Mouse (Mus musculus) embryo, embryonic 10.5 days (tissue): ENCODE measurements around the gene Nudt4.
"Not testable (repeated sequence)": the region's sequence is repeated elsewhere in the genome, so short reads cannot be mapped to it uniquely, and the experiment has no call there.

Experiments
- DNase-seq: peaks from one replicate; pipeline ENCODE4 v3.0.0-alpha.2; 2015; ENCODE audit warnings: low spot score

Gene Nudt4

DNA sequence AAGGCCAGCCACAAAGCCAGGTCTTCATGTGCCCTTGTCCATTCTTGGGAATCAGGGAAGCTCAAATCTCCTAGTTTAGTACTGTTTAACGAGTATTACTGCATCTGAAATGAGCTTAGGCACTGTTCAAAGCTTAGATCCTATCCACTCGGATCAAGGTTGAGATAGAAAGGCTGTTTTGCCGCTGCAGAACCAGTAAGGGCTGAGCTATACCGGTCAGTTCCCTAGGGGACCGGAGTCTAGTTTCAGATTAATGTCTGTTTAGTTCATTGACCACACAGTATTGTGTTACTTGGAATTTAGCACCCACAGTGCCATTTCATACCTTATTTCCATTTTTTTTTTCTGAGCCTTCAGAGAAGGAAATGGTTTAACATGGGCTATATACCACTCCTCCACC lies 3.6 kb upstream of the Nudt4 start:
- DNase-seq = peak; percentile 27

DNA sequence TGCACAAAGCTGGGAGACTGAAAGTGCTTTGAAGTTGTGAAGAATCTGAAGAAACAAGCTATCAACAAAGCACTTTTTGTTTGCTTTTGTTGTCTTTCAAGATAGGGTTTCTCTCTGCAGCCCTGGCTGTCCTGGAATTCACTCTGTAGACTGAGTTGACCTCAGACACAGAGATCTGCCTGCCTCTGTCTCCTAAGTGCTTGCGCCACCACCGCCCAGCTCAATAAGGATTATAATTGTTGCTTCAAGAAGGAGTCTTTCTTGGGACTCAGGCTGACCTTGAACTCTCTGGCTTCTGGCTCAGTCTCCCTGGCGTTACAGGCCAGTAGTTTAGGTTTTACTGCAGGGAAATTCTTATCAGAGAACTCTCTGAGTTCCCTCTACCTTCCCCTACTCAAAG lies 2.8 kb upstream of the Nudt4 start:
- no peak for DNase-seq

DNA sequence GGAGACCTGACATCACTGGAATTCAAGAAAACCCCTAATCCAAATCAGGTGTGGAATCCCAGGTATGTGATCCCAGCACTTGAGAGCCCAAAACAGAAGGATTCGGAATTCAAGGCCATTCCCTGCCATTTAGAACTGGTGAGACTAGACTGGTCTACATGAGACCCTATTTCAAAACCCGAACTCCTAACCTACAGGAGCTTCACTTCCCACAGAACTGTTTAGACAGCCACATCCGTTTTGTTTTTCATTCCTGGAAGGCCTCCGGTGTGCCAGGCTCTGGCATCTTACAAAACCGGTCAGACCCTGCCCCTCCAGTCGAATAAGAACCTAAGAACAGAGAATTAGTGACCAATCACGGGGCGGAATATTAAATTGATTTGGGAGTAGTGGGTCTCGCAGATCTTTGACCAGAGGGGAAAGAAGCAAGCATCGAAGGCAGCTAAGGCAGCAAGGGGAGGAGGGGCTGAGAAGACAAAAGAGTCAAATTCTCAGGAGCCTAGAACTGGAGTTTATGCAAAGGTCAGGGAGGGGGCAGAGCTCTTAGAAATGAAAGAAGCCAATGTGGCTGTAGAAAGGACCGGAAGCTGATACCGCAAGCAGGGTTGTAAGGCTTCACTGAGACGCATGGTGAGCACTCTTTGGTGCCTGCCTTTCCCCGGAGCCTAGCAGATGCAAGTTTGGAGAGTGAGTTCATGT lies 1.4 kb upstream of the Nudt4 start:
- DNase-seq = peak; percentile 82

DNA sequence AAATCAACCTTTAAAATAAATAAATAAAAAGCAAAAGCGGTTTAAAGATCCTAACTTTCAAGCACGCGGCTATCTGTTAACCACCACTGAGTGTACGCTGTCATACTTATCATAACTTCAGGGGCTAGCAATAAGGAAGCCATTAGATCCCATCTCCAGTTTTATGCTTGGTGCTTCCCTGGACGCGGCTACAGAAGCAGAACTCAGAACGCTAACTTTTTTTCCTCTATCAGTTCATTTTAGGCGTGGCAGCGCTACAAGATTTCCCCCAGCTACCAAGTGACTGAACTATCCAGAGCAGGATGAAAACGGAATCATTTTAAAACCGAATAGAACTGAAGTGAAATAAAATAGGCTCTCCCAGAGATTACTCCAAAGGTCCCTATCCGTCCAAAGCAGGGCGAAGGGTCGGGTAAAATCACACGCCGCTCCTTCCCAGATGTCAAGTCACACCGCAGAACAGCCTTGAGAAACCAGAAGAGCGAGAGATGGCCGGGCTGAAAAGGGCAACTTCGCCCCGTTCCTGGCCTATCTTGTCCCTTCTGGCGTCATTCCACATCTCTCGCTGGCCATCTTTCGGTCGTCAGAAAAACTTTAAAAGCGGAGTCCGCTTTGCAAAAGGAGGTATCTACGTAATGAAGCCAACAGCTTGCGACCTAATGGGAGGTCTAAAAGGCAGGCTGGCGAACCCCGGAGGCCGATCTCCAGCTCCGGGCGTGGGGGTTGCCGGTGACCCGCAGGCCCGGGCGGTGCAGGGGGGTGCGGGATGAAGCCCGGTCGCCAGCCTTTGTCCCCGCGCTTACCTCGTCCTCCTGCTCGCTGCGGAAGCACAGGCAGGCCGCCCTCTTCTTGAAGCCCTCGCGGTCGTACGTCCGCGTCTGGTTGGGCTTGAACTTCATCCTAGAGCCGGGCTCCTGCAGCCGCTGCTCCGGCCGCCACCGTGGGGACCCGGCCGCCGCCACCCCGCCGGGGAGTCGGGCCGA lies 796 bp downstream of the Nudt4 start:
- peak; percentile 68 for DNase-seq

DNA sequence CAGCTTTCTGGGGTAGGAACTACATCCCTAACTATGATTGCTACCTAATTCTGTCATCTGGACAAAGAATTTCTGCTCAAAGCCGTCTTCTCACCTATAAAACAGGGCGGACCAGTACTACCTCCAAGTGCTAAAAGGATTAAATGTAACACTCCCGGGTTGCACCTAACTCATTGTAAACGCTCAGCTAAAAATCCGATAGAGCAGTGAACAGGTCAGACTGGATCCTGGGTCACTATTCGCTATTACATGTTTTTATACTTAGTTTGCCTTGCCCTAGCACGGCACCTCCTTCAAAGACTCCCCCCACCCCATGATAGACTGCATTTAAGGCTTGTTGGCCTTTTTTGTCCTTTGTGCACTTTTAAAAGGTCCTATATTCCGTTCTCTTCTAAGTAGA lies 1.6 kb downstream of the Nudt4 start:
- DNase-seq = no peak

DNA sequence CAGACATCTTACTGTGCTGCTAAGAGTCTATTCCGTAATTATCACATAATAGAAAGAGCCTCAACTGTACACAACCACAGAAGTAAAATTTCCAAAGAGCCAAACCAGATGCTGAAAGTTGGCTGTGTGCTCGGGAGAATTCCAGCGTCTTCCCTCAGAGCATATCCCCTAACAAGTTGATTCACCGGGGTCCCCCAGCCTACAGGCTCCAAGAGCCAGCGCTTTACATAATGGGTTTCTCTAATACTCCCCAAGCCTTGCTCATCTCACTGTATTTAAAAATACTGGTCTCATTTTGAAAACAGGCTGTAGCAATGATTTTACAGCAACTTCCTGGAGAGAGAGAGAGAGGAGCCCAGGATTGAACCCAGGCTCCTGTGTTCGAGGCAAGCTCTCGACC lies 2.3 kb downstream of the Nudt4 start:
- no peak for DNase-seq

DNA sequence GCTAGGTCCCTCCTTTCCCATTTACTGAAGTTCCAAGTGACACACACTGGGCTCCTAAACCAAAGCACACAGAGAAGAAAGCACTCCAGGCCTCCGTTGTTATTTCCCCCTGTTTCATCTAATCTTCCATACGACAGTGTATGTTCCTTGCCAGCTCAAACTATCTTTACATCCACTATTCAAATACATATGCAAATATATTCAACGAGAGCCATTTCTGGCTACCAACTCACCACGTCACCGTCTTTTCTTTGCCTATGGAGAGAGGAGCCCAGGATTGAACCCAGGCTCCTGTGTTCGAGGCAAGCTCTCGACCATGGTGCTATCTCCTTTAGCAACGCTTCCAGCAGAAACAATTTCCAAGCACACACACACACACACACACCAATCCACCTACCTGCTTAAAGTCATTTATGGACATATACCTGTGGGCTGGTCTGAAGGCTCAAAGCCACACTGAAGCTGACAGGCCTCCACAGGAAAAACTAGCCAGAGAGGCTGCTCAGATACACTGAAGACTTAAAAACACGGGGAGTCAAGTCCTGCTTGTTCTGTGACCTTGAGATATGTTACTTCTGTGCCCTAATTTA lies 3.5 kb downstream of the Nudt4 start:
- DNase-seq = no peak

DNA sequence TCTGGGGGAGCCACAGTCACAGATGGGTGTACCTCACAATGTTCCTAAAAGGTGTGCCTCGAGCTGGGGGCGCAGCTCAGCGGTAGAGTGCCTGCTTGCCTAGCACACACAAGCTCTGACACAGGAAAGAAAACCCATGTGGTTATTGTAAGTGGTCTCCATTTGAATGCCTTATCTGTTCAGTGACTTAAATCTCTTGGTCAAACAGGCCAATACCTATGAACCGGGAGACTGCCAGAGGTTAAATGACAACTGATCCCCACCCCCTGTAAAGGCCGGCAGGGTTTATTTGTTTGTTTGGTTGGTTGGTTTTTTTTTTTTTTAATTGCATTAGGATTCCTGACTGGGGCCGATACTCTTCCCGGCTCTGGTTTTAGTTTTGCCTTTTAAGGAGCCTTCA lies 4.5 kb downstream of the Nudt4 start:
- no peak for DNase-seq

DNA sequence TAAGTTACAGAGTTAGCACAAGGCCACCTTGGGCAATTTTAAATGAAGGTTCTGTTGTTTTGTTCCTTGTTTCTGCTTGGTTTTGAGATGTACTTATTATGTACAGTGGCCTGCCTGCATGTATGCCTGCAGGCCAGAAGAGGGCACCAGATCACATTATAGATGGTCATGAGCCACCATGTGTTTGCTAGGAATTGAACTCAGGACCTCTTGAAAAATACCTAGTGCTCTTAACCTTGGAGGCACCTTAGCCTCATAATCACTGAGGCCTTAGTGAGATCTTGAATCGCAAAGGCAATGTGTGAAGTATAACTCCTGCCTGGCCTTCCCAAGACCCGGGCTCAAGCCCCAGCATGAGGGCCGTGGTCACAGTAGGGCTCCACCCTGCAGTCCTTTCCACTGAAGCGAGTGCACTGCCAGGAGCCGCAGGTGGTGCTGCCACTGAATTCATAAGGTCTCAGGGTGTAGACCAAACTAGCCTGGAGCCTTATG lies 6.6 kb downstream of the Nudt4 start:
- peak; percentile 57 for DNase-seq

DNA sequence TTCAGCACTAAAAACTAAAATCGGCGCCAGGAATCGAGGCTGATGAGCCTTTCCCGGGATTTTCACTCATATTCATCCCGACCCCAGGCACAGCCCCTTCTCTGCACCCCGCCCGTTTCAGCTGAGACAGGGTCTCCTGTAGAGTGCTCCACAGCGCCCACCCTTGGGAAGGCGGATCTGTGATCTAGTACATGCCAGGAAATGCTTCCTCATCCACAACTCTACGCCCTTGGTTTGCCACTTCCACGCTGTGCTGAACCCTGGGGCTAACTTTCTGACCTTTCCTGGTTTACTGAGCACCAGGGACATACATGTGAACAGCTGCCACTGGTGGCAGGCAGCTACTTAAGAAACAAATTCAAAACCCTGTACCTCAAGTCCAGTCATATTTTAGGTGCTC lies 8.1 kb downstream of the Nudt4 start:
- no peak for DNase-seq

DNA sequence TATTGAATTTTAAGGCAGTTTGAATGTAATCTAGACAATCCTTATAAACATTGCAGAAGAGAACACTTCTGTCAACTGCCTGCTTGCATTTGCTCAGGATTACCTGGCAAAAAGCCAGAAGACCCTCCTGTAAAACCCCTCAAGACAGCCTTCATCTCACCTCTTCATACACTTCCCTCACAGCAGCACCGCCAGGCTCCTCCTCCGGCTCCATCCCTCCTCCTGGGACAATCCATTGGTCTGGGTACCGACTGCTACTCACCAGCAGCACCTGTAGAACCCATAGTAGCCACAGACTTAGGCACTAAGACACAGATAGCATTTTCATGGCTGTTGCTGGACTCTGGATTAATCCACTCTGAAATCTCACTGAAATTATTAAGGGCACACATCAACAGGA lies 11.6 kb downstream of the Nudt4 start:
- no peak for DNase-seq

DNA sequence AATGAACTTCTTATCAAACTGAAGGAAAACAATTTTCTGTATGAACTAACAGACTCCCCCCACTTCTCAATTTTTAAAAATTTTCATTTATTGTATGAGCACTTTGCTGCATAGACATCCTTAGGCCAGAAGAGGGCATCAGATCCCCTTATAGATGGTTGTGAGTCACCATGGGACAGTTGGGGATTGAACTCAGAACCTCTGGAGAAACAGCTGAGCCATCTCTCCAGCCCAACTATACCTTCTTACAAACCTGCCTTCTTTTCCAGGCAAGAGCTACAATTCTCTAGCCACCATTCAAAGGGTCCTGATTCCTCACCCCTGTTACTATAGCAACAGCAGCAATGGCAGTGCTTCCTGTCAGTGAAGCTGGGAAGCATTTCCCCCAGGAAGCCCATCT lies 12.2 kb downstream of the Nudt4 start:
- peak; percentile 63 for DNase-seq

DNA sequence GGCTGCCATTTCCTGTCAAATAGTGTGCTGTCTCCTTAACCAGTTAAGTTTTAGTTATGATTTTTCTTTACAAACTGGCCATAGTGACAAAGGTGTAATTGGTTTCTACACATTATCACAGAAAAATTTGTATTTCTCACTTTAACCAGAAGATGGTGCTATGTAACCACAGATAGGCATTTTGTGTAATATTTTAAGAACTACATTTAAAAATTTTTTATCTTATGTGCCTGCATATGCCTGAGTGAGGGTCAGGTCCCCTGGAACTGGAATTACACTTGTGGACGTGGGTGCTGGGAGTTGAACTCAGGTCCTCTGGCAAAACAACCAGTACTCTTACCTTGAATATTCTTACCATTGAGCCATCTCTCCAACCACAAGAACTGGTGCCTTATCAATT lies 13.4 kb downstream of the Nudt4 start:
- DNase-seq = peak; percentile 44

DNA sequence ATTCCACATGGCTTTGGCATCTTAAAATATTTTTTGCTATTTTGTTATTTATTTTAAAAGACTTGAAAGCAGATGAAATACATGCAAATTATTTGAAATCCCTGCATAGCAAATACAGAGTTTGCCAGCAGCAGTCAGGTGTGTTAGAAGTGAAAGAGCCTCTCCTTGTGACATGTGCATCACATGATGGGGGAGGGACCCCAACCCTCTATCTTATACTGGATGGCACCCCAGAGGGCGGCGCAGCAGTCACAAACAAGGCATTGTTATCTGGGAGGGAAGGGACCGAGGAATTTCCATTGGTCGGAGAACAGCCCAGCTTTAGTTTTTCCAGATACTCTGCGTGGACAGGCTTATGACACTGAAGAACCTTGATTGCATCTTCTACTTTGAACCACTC lies 14.9 kb downstream of the Nudt4 start:
- not testable (repeated sequence) for DNase-seq

DNA sequence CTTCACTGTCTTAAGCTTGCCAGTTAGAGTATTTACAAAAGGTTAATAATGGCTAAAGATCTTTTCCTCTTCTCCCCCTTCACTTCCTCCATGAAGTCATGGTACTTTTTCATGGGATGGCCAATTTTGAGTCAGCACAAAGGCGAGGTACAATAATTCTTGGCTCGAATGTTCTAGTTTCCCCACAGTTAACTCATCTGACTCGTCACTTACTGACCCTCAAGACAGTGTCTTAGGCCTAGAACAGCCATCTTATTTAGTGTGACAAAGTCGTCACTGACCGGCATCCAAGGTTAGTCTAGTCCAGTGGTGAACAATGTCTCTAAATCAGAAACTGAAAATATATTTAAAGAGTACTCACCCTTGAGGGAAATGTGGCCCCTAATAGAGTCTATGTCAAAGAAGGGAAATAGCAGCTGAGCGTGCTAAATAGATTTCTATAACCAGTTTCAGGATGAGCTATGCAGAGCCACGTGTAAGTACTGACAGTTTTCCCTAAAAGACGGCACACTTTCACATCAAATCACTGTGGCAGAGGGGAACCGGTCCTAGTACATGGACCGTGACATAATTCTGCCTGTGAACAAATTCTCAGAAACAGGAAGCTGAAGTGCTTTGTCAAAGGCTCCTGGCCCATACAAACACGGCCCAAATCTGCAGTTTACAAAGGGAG lies 15.7 kb downstream of the Nudt4 start:
- DNase-seq = no peak

DNA sequence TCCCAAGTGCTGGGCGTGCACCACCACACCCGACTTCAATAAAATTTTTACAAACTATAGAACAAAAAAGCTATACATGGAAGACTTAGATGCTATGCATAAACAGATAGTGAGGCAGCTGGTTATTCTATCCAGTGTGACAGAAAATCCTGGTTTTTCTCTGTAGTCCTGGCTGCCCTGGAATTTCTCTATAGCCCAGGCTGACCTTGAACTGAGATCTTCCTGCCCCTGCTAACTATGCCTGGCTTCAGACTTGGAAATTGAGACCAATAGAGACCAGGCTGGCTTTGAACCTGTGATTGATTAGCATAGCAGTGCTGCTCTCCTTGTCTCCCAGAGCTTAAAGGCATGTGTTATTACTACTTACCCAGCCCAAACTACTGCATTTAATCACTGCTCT lies 17.8 kb downstream of the Nudt4 start:
- DNase-seq = no peak

DNA sequence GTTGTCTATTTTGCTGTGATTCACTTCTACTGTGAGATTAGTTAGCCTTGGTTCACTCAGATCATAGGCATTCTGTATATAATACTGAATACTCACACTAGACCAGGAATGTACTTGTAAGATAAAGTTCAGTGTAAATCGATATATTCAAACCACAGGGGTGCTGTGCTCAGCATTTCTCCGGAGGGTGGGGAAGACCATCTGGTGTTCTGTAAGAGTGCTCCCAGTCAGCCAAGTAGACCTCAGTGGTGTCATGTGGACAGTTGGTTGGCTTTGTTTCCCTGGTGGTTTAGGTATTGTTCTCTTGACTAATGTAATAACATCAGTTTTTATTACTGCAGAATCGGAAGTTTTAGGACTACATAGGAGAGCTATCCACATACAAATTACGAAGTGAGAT lies 18.9 kb downstream of the Nudt4 start:
- DNase-seq = no peak

DNA sequence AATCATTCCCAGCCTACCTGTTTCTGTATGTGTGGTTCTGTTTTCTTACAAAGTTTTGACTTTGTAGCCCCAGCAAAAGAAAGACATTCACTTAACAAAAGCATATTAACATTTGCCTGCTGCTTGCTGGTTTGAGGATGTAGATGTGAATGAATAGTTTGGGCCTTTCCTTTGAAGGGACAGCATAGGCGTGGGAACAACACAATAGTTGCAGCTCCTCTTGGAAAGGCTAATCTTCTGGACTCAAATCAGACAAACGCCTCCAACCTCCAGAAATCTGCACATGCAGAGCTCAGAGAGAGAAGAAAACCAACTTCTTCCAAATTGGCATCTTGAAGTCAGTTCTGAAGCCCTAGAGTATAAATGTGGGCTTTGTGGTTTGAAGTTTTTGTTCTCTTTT lies 19.3 kb downstream of the Nudt4 start:
- no peak for DNase-seq

DNA sequence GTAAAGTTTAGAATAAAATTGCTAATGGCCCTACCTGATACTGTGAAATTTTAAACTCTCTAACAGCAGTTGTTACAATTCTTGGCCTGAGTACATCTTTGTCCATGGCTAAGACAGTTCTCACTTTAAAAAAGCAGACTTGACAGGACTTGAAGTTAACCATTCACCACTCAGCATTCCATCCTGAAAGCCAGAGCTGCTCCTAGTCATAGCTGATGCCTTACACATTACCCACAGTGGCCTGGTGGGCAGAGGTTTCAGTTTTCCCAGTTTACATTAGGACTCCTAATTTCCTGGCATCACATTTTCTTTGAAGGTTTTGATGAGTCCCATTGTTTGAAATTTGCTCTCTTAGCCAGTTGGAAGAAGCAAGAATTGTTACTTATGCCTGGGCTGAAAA lies 19.9 kb downstream of the Nudt4 start:
- DNase-seq = no peak

DNA sequence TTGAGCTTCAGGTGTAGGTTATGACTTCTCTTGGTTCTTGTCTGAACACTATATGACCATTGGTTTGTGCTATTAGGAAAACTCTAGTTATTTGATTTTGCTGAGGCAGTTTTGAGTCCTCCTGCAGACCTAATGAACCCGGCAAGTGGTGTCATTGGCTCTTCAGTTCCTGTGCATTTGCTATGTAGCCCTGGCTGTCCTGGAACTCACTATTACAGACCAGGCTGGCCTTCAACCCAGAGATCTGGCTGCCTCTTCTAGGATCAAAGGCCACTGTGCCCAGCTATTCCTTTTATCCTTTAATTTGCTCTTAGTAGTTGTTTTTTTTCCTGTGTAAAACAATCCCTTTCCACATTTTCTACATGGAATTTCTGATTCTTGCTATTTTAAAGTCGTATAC lies 20.6 kb downstream of the Nudt4 start:
- DNase-seq = no peak

DNA sequence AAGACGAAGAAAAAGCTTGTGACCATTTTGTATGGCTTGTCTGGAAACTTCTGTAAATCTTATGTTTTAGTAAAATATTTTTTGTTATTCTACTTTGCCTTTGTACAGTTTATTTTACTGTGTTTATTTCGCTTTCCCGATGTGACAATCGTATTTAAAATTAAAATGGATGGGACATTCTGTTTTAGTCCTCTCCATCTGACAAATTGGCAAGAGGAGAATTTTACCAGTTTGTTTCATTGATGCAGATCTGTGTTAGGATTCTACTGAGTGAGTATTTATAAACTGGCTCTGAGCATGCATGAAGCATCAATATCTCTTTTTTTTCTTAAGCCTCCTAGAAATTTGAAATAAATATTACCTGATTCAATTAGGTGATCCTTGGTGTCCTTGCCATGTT lies 21.0 kb downstream of the Nudt4 start:
- DNase-seq = no peak

DNA sequence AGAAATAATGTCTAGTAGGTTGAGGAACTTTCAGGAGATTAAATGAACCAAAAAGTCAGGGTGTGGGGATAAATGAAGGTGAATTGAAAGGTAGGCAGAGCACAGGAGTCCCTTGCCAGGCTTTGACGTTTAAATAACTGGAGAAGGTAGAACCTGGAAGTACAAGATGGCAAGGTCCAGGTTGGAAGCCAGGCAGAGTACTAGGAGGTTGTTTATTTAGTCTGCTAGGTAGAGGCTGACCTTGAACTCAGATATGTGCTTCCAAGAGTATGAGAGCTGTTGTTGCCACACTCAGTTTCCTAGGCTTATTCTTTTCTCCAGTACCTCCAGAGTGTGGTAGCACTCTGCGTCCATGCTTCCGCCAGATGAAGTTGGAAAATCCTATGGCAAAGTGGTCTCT lies 24.1 kb downstream of the Nudt4 start:
- no peak for DNase-seq
